Mouse (Mus musculus): ENCODE data around the gene Efcab7.

The Efcab7 gene

GRCm38 (mm10) chr4:99829094-99830073 lies at the start of gene Efcab7:
Gene Efcab7, plus strand, starts transcription at chr4:99829198.
- peak; percentile 90 to 92 for DNase-seq

- DNase-seq = no peak
Measured at GRCm38 (mm10) chr4:99792365-99792764, 36.6 kb upstream of the Efcab7 start.

GRCm38 (mm10) chr4:99816697-99817460 lies 12.1 kb upstream of the Efcab7 start:
- DNase-seq = no peak

GRCm38 (mm10) chr4:99828337-99828736 lies 661 bp upstream of the Efcab7 start:
- DNase-seq = no peak

GRCm38 (mm10) chr4:99828739-99829093 lies 282 bp upstream of the Efcab7 start:
- no peak for DNase-seq

- DNase-seq = peak in 1 of 2 experiments; percentile 38
Measured at GRCm38 (mm10) chr4:99881882-99882281, 52.9 kb downstream of the Efcab7 start.

GRCm38 (mm10) chr4:99882405-99882804 lies 53.4 kb downstream of the Efcab7 start:
- no peak for DNase-seq

GRCm38 (mm10) chr4:99913894-99914451 lies 85.0 kb downstream of the Efcab7 start:
- no peak for DNase-seq

GRCm38 (mm10) chr4:99926380-99926779 lies 97.4 kb downstream of the Efcab7 start:
- no peak for DNase-seq

- DNase-seq = no peak
Measured at GRCm38 (mm10) chr4:99928521-99928920, 99.5 kb downstream of the Efcab7 start.

- DNase-seq = peak in 1 of 2 experiments; percentile 92
Measured at GRCm38 (mm10) chr4:99929149-99929612, 100.2 kb downstream of the Efcab7 start, which contains the start of gene Pgm1. Gene Pgm1, plus strand, starts transcription at chr4:99929414.

- DNase-seq = peak; percentile 87 to 90
Measured at GRCm38 (mm10) chr4:99929613-99930517, 100.9 kb downstream of the Efcab7 start, which contains the start of gene Itgb3bp. Gene Itgb3bp, minus strand, starts transcription at chr4:99929813.

GRCm38 (mm10) chr4:99930518-99931239 lies 101.7 kb downstream of the Efcab7 start:
- DNase-seq = peak; percentile 13 to 24

- no peak for DNase-seq
Measured at GRCm38 (mm10) chr4:99931240-99931580, 102.2 kb downstream of the Efcab7 start.

GRCm38 (mm10) chr4:99931807-99932206 lies 102.8 kb downstream of the Efcab7 start:
- peak in 1 of 2 experiments; percentile 10 for DNase-seq

GRCm38 (mm10) chr4:99934859-99935258 lies 105.9 kb downstream of the Efcab7 start:
- DNase-seq = peak; percentile 14 to 60

- DNase-seq = no peak
Measured at GRCm38 (mm10) chr4:99936278-99936677, 107.3 kb downstream of the Efcab7 start.

GRCm38 (mm10) chr4:99939711-99940505 lies 110.9 kb downstream of the Efcab7 start:
- DNase-seq = peak; percentile 31 to 48

- peak; percentile 11 to 33 for DNase-seq
Measured at GRCm38 (mm10) chr4:99941655-99942414, 112.8 kb downstream of the Efcab7 start.

GRCm38 (mm10) chr4:99944606-99945005 lies 115.6 kb downstream of the Efcab7 start:
- no peak for DNase-seq

Measured in cerebellum, postnatal 25 days (tissue).